Mouse (Mus musculus) mature B cell (primary cell): ENCODE measurements around the gene Scrn3.

Experiments used
- in situ Hi-C: fragments of 300-500 bp; cut with MboI; formaldehyde crosslinking; loops from 2 replicates; pipeline ENCODE4 v1.14.3; 2019

Scrn3 gene

GRCm38 (mm10) chr2:73313117-73313501, 708 bp downstream of the Scrn3 start:
- in situ Hi-C loops = no loop called here

DNA sequence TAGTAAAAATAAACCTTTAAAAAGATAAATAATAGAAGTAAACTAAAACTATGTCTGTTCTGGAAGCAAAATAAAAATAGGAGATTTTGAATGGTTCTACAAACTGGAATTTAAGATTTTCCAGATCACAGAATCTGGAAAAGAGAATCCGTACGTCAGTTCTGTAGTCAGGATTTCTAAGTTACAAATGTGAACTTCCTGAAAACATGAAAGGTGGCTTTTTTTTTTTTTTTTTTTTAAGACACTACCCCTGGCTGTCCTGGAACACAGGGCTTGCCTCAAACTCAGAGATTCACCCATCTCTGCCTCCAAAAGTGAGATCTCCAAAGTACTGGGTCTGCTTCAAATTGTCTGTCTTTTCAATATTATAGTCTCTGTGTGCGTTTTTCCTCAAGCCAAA, 1.9 kb downstream of the Scrn3 start:
- in situ Hi-C loops = no loop called here

DNA sequence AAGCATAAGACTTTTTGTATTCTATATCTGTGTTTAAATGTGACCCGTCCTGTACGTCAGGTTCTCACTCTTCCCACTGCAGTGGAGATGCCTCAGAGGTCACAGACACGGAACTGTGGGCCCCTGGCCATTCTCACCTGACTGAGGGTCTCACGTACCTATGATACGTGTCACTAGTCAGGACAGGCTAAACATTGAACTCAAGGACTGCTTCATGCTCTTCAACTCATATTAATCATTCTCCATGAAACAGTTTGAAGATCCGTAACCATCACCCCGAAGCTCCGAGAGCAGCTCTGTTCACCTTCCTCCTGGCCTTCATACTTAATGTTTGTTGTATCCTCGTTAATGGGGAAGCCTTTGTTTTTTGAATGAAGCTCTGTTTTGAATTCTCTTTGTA, 5.0 kb downstream of the Scrn3 start:
- in situ Hi-C loops = no loop called here

GRCm38 (mm10) chr2:73319218-73319617, 6.8 kb downstream of the Scrn3 start:
- in situ Hi-C loops = no loop called here

- in situ Hi-C loops = no loop called here
Measured at GRCm38 (mm10) chr2:73322991-73323390, 10.6 kb downstream of the Scrn3 start.

GRCm38 (mm10) chr2:73325871-73326270, 13.5 kb downstream of the Scrn3 start:
- in situ Hi-C loops = no loop called here

DNA sequence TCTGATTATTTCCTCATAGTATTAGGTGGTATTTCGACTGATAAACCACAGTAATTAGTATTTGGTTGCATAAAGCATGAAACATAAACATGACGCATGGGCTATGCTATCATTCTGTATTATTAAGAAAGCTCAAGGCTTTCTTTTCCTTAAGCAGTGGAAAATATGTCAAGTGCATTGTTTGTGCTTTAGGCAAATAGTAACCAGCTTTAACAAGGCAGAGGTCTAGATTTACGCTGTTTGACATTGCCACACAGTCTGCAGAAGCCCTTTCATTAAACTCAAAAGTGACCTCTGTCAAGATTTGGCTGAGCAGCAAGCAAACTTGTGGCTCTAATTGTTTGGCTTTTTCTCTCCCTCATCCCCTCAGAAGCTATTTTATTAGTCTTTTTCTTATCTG, 23.5 kb downstream of the Scrn3 start:
- in situ Hi-C loops = no loop called here

DNA sequence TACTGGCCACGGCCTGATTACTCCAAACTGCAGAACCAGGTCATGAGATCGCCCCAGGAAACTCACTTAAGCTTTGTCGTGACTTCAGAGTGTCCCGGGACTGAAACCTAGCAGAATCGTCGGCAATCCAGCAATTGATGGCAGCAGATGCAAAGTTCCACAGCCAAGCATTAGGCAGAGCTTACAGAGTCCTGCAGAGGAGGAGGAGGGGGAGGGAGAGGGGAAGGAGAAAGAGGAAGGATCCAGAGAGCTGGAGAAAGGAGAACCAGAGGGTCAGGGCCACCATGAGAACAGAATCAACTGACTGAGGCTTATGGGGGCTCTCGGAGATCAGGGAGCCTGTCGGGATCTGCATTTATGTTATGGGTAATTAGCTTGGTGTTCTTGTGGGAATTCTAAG, 26.0 kb downstream of the Scrn3 start:
- in situ Hi-C loops = no loop called here

GRCm38 (mm10) chr2:73343701-73344100, 31.3 kb downstream of the Scrn3 start:
- in situ Hi-C loops = no loop called here

DNA sequence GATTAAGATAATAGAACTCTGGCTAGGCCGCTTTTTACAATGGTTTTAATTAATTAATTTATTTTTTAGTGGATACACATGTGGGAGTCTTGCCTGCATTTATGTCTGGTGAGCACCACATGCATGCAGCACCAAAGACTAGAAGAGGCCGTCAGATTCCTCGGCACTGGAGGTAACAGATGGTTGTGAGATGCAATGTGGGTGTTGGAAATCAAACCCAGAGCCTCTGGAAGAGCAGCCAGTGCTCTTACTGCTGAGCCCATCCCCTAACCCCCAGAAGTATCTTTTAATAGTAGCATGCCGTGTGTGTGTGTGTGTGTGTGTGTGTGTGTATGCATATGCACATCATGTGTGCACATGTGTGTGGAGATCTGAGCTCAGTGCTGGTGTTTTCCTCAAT, 32.8 kb downstream of the Scrn3 start:
- in situ Hi-C loops = no loop called here

GRCm38 (mm10) chr2:73346345-73347086, 34.1 kb downstream of the Scrn3 start:
- in situ Hi-C loops = no loop called here

DNA sequence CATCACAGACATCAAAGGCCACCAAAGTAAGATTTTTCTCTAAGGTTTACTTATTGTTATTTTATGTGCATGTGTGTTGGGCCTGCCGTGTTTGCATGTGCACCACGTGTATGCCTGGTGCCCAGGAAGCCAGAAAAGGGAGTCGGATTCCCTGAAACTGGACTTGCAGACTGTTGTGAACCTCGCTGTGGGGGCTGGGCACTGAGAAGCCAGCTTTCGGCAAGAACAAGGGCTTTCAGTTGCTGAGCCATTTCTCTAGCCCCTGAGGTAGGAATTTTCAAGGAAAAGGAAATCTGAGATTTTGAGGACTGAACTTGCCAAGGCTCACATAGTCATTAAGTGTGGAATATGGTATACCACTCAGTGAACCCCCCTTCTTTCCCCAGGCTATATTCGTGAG, 34.7 kb downstream of the Scrn3 start:
- in situ Hi-C loops = no loop called here

GRCm38 (mm10) chr2:73347766-73348165, 35.4 kb downstream of the Scrn3 start:
- in situ Hi-C loops = no loop called here

DNA sequence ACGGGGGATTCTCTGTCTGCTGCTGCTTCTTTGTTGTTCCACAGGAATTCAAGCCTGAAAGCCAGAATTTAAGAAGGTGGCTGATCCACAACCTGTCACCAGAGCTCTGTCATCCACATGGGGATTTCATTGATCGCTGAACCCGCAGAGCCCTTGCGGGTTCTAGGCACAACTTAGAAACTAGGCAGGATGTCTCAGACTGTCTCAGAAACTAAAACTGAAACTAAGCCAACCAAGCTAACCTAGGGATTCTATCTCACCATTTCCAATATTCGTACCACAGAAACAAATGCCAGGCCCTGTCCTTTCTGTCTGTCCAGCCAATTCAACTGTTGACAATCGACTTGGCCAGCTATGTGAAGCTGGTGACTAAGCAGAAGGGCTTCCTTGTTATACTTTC, 35.8 kb downstream of the Scrn3 start:
- in situ Hi-C loops = no loop called here

DNA sequence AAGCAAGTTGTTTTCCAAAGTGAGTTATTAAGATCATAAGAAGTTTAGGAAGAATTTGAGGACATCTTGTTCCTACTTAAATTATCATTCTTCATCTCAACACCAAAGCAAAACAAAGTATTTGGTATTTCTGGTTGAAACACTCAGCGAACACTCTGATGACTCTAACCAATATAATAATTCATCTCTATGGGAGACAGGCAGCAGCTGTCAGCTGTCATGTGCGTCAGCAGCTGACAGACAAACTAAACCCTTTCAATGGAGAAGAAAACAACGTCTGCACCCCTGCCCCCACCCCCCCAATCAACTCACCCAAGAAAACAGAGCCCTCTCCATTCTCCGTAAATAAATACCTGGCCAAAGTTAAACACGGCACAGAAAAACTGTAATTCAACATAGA, 39.1 kb downstream of the Scrn3 start:
- in situ Hi-C loops = no loop called here

- in situ Hi-C loops = no loop called here
Measured at GRCm38 (mm10) chr2:73351927-73352374, 39.5 kb downstream of the Scrn3 start.

- in situ Hi-C loops = no loop called here
Measured at GRCm38 (mm10) chr2:73357004-73357403, 44.6 kb downstream of the Scrn3 start.

GRCm38 (mm10) chr2:73359941-73360340, 47.5 kb downstream of the Scrn3 start:
- in situ Hi-C loops = no loop called here

DNA sequence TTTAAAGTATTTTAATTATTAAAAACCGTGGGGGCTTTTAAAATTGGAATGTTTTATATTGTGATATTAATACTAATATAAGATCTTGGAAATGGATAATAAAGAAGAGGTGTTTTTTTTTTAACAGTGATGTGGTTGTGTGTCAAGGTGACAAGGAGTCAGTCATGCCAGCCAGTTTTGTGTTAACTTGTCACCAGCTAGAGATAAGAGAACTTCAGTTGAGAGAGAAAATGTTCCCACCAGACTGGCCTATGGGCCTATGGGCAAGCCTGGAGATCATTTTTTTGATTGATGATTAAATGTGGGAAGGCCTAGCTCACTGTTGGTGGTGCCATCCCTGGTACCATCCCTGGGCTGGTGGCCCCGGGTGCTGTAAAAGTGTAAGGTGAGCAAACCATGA, 48.1 kb downstream of the Scrn3 start:
- in situ Hi-C loops = no loop called here

DNA sequence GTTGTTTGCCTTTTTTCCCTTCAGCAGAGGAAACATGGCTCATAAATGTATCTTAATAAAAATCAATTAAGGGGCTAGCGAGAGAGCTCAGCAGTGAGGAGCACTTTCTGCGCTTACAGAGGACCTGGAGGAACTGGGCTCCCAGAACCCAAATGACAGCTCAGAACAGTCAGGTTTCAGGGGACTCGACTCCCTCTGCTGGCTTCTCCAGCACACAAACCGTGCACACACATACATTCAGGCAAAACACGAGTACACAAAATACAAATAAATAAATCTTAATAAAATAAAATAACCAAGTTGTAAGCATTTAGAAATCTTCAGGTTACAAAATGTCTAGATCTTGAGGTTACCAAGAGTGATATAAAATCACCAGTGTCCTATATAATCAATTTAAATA, 51.0 kb downstream of the Scrn3 start:
- in situ Hi-C loops = no loop called here

DNA sequence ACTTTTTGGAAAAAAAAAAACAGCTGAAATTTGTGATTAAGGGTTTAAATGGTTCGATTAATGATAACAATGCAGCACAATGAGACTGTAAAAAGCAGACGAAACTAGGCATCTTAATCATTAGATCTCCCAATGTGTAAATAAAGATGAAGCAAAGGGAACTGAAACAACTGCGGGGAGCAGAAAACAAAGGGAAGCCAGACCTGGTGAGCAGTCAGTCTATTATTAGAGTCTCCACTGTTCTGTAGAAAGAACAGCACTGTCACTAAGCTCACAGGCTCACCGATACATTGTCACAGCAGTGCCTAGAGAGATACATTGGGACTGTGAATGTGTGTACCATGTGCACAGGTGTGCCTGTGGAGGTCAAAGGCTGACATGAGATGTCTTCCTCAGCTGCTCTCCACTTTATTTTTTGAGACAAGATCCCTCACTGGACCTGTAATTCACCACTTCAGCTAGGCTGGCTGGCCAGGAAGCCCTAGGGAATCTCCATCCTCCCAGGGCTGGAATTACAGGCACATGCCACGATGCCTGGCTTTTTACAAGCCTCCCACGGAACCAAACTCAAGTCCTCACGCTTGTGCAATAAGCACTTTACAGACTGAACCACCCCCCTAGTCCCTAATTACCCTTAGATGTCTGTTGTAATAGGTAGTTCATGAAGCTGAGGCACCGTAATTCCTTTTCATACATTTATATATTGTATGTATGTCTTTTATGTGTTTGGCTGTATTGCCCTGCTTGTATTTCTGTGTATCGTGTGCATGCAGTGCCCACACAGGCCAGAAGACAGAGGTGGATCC, 59.3 kb downstream of the Scrn3 start:
- in situ Hi-C loops = no loop called here

- in situ Hi-C loops = no loop called here
Measured at GRCm38 (mm10) chr2:73378326-73378725, 65.9 kb downstream of the Scrn3 start.

DNA sequence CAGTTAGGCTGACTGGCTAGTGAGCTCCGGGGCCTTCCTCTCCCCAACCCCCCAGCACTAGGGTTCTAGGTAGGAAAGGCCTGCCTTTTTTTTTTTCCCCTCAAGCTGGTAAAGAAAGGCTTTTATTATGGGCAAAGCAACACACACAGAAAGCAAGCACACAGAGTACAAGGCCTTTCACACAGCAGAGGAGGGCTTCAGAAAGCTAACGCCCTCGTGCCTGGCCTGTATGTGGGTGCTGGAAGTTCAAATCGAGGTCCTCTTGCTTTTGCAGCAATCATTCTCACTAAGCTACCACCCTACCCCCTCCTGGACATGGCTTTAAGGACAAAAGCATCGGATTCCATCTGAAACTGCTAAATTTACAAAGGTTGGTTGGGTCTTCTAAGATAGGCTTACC, 67.3 kb downstream of the Scrn3 start:
- in situ Hi-C loops = no loop called here
